Mouse (Mus musculus): ENCODE results near the gene Gm30302. TPM values are rescaled to one million over a fixed set of nuclear protein-coding genes. Genes with fewer than 3 reads are reported as not detected.

The Gm30302 gene
- polyA plus RNA-seq, 1 experiment from 2014 or later = not detected

GRCm38 (mm10) chr13:49760675-49761074, 38.1 kb downstream of the Gm30302 start:
- Histone ChIP-seq H3K4me3 (ENCODE audit: low read depth, low read length) (no peak overlapping the region), H3K9me3 (ENCODE audit: control insufficient read depth, low read length) (no peaks in the 10 kb centered on the region), H3K36me3 (ENCODE audit: control insufficient read depth, insufficient read depth, low read length) (no peaks in the 10 kb centered on the region), H3K27ac (ENCODE audit: low read depth, low read length) (no peak overlapping the region), H3K4me2 (ENCODE audit: low read depth, low read length) (no peak overlapping the region), H3K4me1 (ENCODE audit: control insufficient read depth, insufficient read depth, low read length) (no peaks in the 10 kb centered on the region), H3K9ac (replicated peaks; ENCODE audit: low read depth, low read length) (no peak overlapping the region), H3K27me3 (ENCODE audit: control insufficient read depth, insufficient read depth, low read length) (no peaks in the 10 kb centered on the region)
- 69% methylated on average over 1 of the region's 1 CpGs for WGBS
- no peak for ATAC-seq (ENCODE audit: low read depth)

DNA sequence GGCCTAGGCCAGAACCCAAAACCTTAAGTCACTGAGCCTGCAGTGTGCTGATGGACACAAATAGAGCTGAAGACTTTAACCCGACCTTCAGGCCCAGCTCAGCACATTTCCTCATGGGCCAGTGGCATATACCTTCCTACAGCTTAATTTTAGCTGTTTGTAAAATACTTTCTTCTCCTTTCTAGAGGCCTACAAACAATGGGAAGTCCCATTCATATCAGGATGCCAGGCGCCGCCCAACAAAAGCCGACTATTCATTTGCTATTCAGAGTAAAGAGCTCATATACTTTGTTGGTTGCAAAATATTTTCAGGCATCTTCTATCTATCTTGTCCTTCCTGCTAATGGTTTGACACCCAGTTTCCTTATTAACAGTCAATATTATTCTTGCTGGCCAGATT, 40.8 kb downstream of the Gm30302 start:
- Histone ChIP-seq H3K9me3 (ENCODE audit: control insufficient read depth, low read length) (no peaks in the 10 kb centered on the region), H3K27ac (ENCODE audit: low read depth, low read length) (no peak overlapping the region), H3K36me3 (ENCODE audit: control insufficient read depth, insufficient read depth, low read length) (no peaks in the 10 kb centered on the region), H3K9ac (replicated peaks; ENCODE audit: low read depth, low read length) (no peak overlapping the region), H3K4me2 (ENCODE audit: low read depth, low read length) (no peak overlapping the region), H3K4me3 (ENCODE audit: low read depth, low read length) (no peak overlapping the region), H3K27me3 (ENCODE audit: control insufficient read depth, insufficient read depth, low read length) (no peaks in the 10 kb centered on the region), H3K4me1 (ENCODE audit: control insufficient read depth, insufficient read depth, low read length) (no peaks in the 10 kb centered on the region)
- 91% methylated on average over 4 of the region's 4 CpGs for WGBS
- ATAC-seq (ENCODE audit: low read depth) = no peak

- no peaks in the 10 kb centered on the region for H3K36me3 ChIP-seq (ENCODE audit: control insufficient read depth, insufficient read depth, low read length)
- no peak overlapping the region for H3K9ac ChIP-seq (replicated peaks; ENCODE audit: low read depth, low read length)
- no peak for ATAC-seq (ENCODE audit: low read depth)
- H3K4me2 ChIP-seq (ENCODE audit: low read depth, low read length) = no peak overlapping the region
- no peaks in the 10 kb centered on the region for H3K9me3 ChIP-seq (ENCODE audit: control insufficient read depth, low read length)
- H3K27ac ChIP-seq (ENCODE audit: low read depth, low read length) = no peak overlapping the region
- H3K4me1 ChIP-seq (ENCODE audit: control insufficient read depth, insufficient read depth, low read length) = no peaks in the 10 kb centered on the region
- no peaks in the 10 kb centered on the region for H3K27me3 ChIP-seq (ENCODE audit: control insufficient read depth, insufficient read depth, low read length)
- 88% methylated on average over 9 of the region's 9 CpGs for WGBS
- H3K4me3 ChIP-seq (ENCODE audit: low read depth, low read length) = no peak overlapping the region
Measured at GRCm38 (mm10) chr13:49756591-49756990, 42.2 kb downstream of the Gm30302 start.

- no peak for ATAC-seq (ENCODE audit: low read depth)
- 92% methylated on average over 16 of the region's 16 CpGs for WGBS
- no peak overlapping the region for H3K4me3 ChIP-seq (ENCODE audit: low read depth, low read length)
- H3K9ac ChIP-seq (replicated peaks; ENCODE audit: low read depth, low read length) = no peak overlapping the region
- H3K27me3 ChIP-seq (ENCODE audit: control insufficient read depth, insufficient read depth, low read length) = no peaks in the 10 kb centered on the region
- H3K4me1 ChIP-seq (ENCODE audit: control insufficient read depth, insufficient read depth, low read length) = no peaks in the 10 kb centered on the region
- no peaks in the 10 kb centered on the region for H3K36me3 ChIP-seq (ENCODE audit: control insufficient read depth, insufficient read depth, low read length)
- H3K4me2 ChIP-seq (ENCODE audit: low read depth, low read length) = no peak overlapping the region
- H3K9me3 ChIP-seq (ENCODE audit: control insufficient read depth, low read length) = no peaks in the 10 kb centered on the region
- no peak overlapping the region for H3K27ac ChIP-seq (ENCODE audit: low read depth, low read length)
Measured at GRCm38 (mm10) chr13:49741285-49742040, 57.3 kb downstream of the Gm30302 start.

DNA sequence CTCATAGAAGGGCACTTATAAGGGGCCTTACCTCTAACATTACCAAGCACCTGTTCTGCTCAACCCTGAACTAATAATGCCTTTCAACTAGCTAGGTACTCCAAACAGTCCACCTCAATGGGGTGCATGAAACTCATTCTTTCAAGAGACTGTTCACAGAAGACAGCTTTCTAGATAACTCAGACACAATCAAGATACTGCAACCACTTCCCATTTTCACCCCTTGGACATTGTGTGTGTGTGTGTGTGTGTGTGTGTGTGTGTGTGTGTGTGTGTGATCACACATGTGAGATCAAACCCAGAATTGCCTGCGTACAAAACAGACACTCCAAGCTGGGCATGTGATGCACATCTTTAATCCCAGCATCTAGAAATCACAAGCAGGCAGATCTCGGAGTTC, 60.8 kb downstream of the Gm30302 start:
- Histone ChIP-seq H3K27me3 (ENCODE audit: control insufficient read depth, insufficient read depth, low read length) (no peaks in the 10 kb centered on the region), H3K4me1 (ENCODE audit: control insufficient read depth, insufficient read depth, low read length) (no peaks in the 10 kb centered on the region), H3K4me2 (ENCODE audit: low read depth, low read length) (no peak overlapping the region), H3K9ac (replicated peaks; ENCODE audit: low read depth, low read length) (no peak overlapping the region), H3K4me3 (ENCODE audit: low read depth, low read length) (no peak overlapping the region), H3K27ac (ENCODE audit: low read depth, low read length) (no peak overlapping the region), H3K36me3 (ENCODE audit: control insufficient read depth, insufficient read depth, low read length) (peaks cover 13% of the 10 kb centered on the region), H3K9me3 (ENCODE audit: control insufficient read depth, low read length) (no peaks in the 10 kb centered on the region)
- ATAC-seq (ENCODE audit: low read depth) = no peak
- WGBS = 95% methylated on average over 2 of the region's 2 CpGs

DNA sequence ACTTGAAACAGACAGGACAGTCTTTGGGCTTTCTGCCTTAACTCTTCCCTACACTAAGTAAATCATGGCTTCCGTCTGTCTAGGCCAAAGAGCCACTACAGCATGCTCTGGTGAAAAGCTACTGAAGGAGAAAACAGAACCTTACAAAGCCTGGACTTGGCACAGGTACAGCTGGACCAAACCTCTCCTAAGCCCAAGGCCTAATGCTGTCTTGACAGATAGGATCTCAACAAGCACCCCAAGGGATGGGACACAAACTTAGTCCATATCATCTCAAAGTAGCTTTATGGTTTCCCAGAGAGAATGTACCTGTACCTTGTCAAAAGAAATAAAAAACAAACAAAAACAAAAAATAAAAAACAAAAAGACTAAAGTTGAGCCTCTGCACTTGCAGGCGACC, 62.4 kb downstream of the Gm30302 start:
- H3K9me3 ChIP-seq (ENCODE audit: control insufficient read depth, low read length) = no peaks in the 10 kb centered on the region
- H3K27ac ChIP-seq (ENCODE audit: low read depth, low read length) = no peak overlapping the region
- no peaks in the 10 kb centered on the region for H3K4me1 ChIP-seq (ENCODE audit: control insufficient read depth, insufficient read depth, low read length)
- H3K4me2 ChIP-seq (ENCODE audit: low read depth, low read length) = no peak overlapping the region
- no peak for ATAC-seq (ENCODE audit: low read depth)
- peaks cover 26% of the 10 kb centered on the region for H3K36me3 ChIP-seq (ENCODE audit: control insufficient read depth, insufficient read depth, low read length)
- no peaks in the 10 kb centered on the region for H3K27me3 ChIP-seq (ENCODE audit: control insufficient read depth, insufficient read depth, low read length)
- no peak overlapping the region for H3K4me3 ChIP-seq (ENCODE audit: low read depth, low read length)
- WGBS = 92% methylated on average over 2 of the region's 2 CpGs
- H3K9ac ChIP-seq (replicated peaks; ENCODE audit: low read depth, low read length) = no peak overlapping the region

Other genes with a start within 250 kb of the Gm30302 start
- 0.19 and 0.58 TPM in 2 replicates for gene Omd, start 216.5 kb downstream of the Gm30302 start, polyA plus RNA-seq (2014; fragmentation: Nextera tagmentation; extraction: Ambion mirVana)
- 1.2 and 13.1 TPM in 2 replicates for gene Ogn, start 191.0 kb downstream of the Gm30302 start, polyA plus RNA-seq (2014; fragmentation: Nextera tagmentation; extraction: Ambion mirVana)
- gene Cenpp, start 146.2 kb downstream of the Gm30302 start, polyA plus RNA-seq (2014; fragmentation: Nextera tagmentation; extraction: Ambion mirVana) = 5.5 and 5.7 TPM in 2 replicates
- gene Nol8, start 145.9 kb downstream of the Gm30302 start, polyA plus RNA-seq (2014; fragmentation: Nextera tagmentation; extraction: Ambion mirVana) = 16.9 and 19.3 TPM in 2 replicates
- gene Iars, start 116.9 kb downstream of the Gm30302 start, polyA plus RNA-seq (2014; fragmentation: Nextera tagmentation; extraction: Ambion mirVana) = 59.3 and 59.8 TPM in 2 replicates